Mouse (Mus musculus) ES-Bruce4 (cell line): ENCODE measurements around the gene Ccdc155. TPM values are rescaled to one million over a fixed set of nuclear protein-coding genes. Genes with fewer than 3 reads are reported as not detected.

Experiments
- H3K27ac ChIP-seq: 2 replicates; pipeline ENCODE4 v1.5.1; 2012; ENCODE audit warnings: low read length, inconsistent platforms; ENCODE audit not compliant: insufficient read depth
- H3K27me3 ChIP-seq: 2 replicates; pipeline ENCODE4 v1.6.1; 2012; ENCODE audit warnings: mild to moderate bottlenecking, low read length, inconsistent platforms; ENCODE audit not compliant: control insufficient read depth, poor library complexity, insufficient read depth, severe bottlenecking
- H3K36me3 ChIP-seq: 2 replicates; pipeline ENCODE4 v1.6.1; 2012; ENCODE audit warnings: inconsistent platforms, mild to moderate bottlenecking, low read length, moderate library complexity; ENCODE audit not compliant: control insufficient read depth, poor library complexity, insufficient read depth, severe bottlenecking
- H3K4me1 ChIP-seq: one replicate; pipeline ENCODE4 v1.8.1; 2011; ENCODE audit warnings: low read length; ENCODE audit not compliant: control insufficient read depth, insufficient read depth
- H3K4me3 ChIP-seq: 2 replicates; pipeline ENCODE4 v1.5.1; 2011; ENCODE audit warnings: low read depth, mild to moderate bottlenecking, low read length
- H3K9ac ChIP-seq: 2 replicates; pipeline ENCODE4 v1.6.1; 2012; ENCODE audit warnings: low read depth, mild to moderate bottlenecking, inconsistent platforms; ENCODE audit not compliant: poor library complexity, severe bottlenecking
- H3K9me3 ChIP-seq: replicated peaks from 2 replicates; pipeline ENCODE4 v1.6.1; 2012; ENCODE audit warnings: mild to moderate bottlenecking, low read length, inconsistent platforms; ENCODE audit not compliant: control insufficient read depth, poor library complexity, insufficient read depth, severe bottlenecking
- CTCF ChIP-seq: IDR thresholded peaks from one replicate; pipeline ENCODE4 v1.8.1; 2011; ENCODE audit warnings: low read depth, low read length
- EP300 ChIP-seq: IDR thresholded peaks from 2 replicates; pipeline ENCODE4 v1.6.1; 2011; ENCODE audit warnings: low read depth, low read length; ENCODE audit not compliant: insufficient read depth
- POLR2A ChIP-seq: IDR thresholded peaks from one replicate; pipeline ENCODE4 v1.8.1; 2011; ENCODE audit warnings: low read length; ENCODE audit not compliant: insufficient read depth
- polyA plus RNA-seq: library from polyadenylated mRNA; stranded (reverse); fragments of >200 nt; gene quantifications from 2 replicates; pipeline ENCODE4 v1.2.4, GENCODE M21; 2011; ENCODE audit warnings: low read depth; ENCODE audit not compliant: missing spikeins, insufficient read depth, insufficient read length

The Ccdc155 gene
- polyA plus RNA-seq, 1 experiment, result 2.2 TPM

- peak within 1 kb of the TSS; percentile 41 for H3K9ac ChIP-seq
- no peaks in the 10 kb centered on the region for H3K9me3 ChIP-seq
- H3K27ac ChIP-seq, result no peak within 1 kb of the TSS
- TF ChIP-seq POLR2A (no peak), CTCF (no peak), EP300 (no peak)
- H3K4me3 ChIP-seq, result peak within 1 kb of the TSS; percentile 71
- peaks cover 6% of the 10 kb centered on the region for H3K27me3 ChIP-seq
- no peaks in the 10 kb centered on the region for H3K36me3 ChIP-seq
- no peaks in the 10 kb centered on the region for H3K4me1 ChIP-seq
Observed at GRCm38 (mm10) chr7:45180896-45181477, 23.7 kb downstream of the Ccdc155 start, which contains the start of gene Pth2. TSS of gene Pth2 (plus strand) at chr7:45180995.

GRCm38 (mm10) chr7:45179469-45179868 is 25.2 kb downstream of the Ccdc155 start, which contains the start of gene Gfy:
TSS of gene Gfy (minus strand) at chr7:45179569.
- H3K27ac ChIP-seq, result no peak within 1 kb of the TSS
- H3K27me3 ChIP-seq, result peaks cover 6% of the 10 kb centered on the region
- H3K4me3 ChIP-seq, result no peak within 1 kb of the TSS
- no peak within 1 kb of the TSS for H3K9ac ChIP-seq
- H3K9me3 ChIP-seq, result no peaks in the 10 kb centered on the region
- no peaks in the 10 kb centered on the region for H3K36me3 ChIP-seq
- TF ChIP-seq CTCF, result no peak
- no peak for TF ChIP-seq POLR2A
- TF ChIP-seq EP300, result no peak
- H3K4me1 ChIP-seq, result no peaks in the 10 kb centered on the region

GRCm38 (mm10) chr7:45178550-45178949 is 26.1 kb downstream of the Ccdc155 start:
- Histone ChIP-seq H3K4me1 (peaks cover 2% of the 10 kb centered on the region), H3K27ac (no peak overlapping the region), H3K27me3 (peaks cover 6% of the 10 kb centered on the region), H3K4me3 (no peak overlapping the region), H3K9ac (no peak overlapping the region), H3K9me3 (no peaks in the 10 kb centered on the region), H3K36me3 (no peaks in the 10 kb centered on the region)
- TF ChIP-seq EP300 (no peak), CTCF (no peak), POLR2A (no peak)

GRCm38 (mm10) chr7:45176356-45176755 is 28.3 kb downstream of the Ccdc155 start:
- Histone ChIP-seq H3K4me1 (peaks cover 2% of the 10 kb centered on the region), H3K27ac (no peak overlapping the region)
- no peak for TF ChIP-seq EP300
- no peak for TF ChIP-seq POLR2A
- TF ChIP-seq CTCF, result no peak

GRCm38 (mm10) chr7:45175929-45176328 is 28.8 kb downstream of the Ccdc155 start:
- H3K9ac ChIP-seq, result peak overlapping the region; percentile 62
- peak overlapping the region; percentile 55 for H3K4me3 ChIP-seq

More at GRCm38 (mm10) chr7:45176356-45176755, 28.3 kb downstream of the Ccdc155 start:
- Histone ChIP-seq H3K4me3 (peak overlapping the region; percentile 55), H3K36me3 (no peaks in the 10 kb centered on the region), H3K9me3 (no peaks in the 10 kb centered on the region), H3K9ac (peak overlapping the region; percentile 62), H3K27me3 (peaks cover 6% of the 10 kb centered on the region)

GRCm38 (mm10) chr7:45175398-45175797 is 29.3 kb downstream of the Ccdc155 start:
- H3K9ac ChIP-seq, result 0 out of 2 replicates have a peak overlapping the region, but pooled peaks have one; percentile 6
- no peaks in the 10 kb centered on the region for H3K36me3 ChIP-seq
- H3K27ac ChIP-seq, result no peak overlapping the region
- peaks cover 2% of the 10 kb centered on the region for H3K4me1 ChIP-seq
- H3K4me3 ChIP-seq, result no peak overlapping the region
- no peaks in the 10 kb centered on the region for H3K9me3 ChIP-seq
- peaks cover 6% of the 10 kb centered on the region for H3K27me3 ChIP-seq
- TF ChIP-seq POLR2A (no peak), CTCF (no peak), EP300 (no peak)

More at GRCm38 (mm10) chr7:45175929-45176328, 28.8 kb downstream of the Ccdc155 start:
- Histone ChIP-seq H3K36me3 (no peaks in the 10 kb centered on the region), H3K27ac (no peak overlapping the region), H3K4me1 (peaks cover 2% of the 10 kb centered on the region), H3K9me3 (no peaks in the 10 kb centered on the region), H3K27me3 (peaks cover 6% of the 10 kb centered on the region)
- TF ChIP-seq CTCF (no peak), EP300 (no peak), POLR2A (no peak)
